Mouse (Mus musculus) hindbrain, embryonic 15.5 days (tissue): ENCODE measurements around the gene Elovl2. TPM values are rescaled to one million over a fixed set of nuclear protein-coding genes. Genes with fewer than 3 reads are reported as not detected.

Experiments used
- ATAC-seq: fragments of 200-750 bp; cut with Nextera tagmentation; 2 replicates; pipeline ENCODE4 v1.8.0; 2017; ENCODE audit warnings: low read depth, moderate number of reproducible peaks, moderate TSS enrichment; ENCODE audit not compliant: low FRiP score
- H3K27ac ChIP-seq: fragments of 300-500 bp; sonication (generic); replicated peaks from 2 replicates; pipeline ENCODE4 v1.5.1; 2015; ENCODE audit warnings: mild to moderate bottlenecking, inconsistent platforms
- H3K27me3 ChIP-seq: fragments of 300-500 bp; sonication (generic); 2 replicates; pipeline ENCODE4 v1.6.1; 2015; ENCODE audit warnings: control low read depth, inconsistent platforms
- H3K36me3 ChIP-seq: fragments of 300-500 bp; sonication (generic); 2 replicates; pipeline ENCODE4 v1.6.1; 2015; ENCODE audit warnings: control low read depth, inconsistent platforms
- H3K4me1 ChIP-seq: fragments of 300-500 bp; sonication (generic); replicated peaks from 2 replicates; pipeline ENCODE4 v1.6.1; 2015; ENCODE audit warnings: control low read depth, inconsistent platforms
- H3K4me2 ChIP-seq: fragments of 300-500 bp; sonication (generic); 2 replicates; pipeline ENCODE4 v1.6.1; 2015; ENCODE audit warnings: moderate library complexity, mild to moderate bottlenecking, inconsistent platforms
- H3K4me3 ChIP-seq: fragments of 300-500 bp; sonication (generic); 2 replicates; pipeline ENCODE4 v1.5.1; 2015; ENCODE audit warnings: mild to moderate bottlenecking, inconsistent platforms
- H3K9ac ChIP-seq: fragments of 300-500 bp; sonication (generic); 2 replicates; pipeline ENCODE4 v1.6.1; 2015; ENCODE audit warnings: inconsistent platforms
- H3K9me3 ChIP-seq: fragments of 300-500 bp; sonication (generic); 2 replicates; pipeline ENCODE4 v1.6.1; 2016; ENCODE audit warnings: control low read depth, inconsistent platforms
- whole genome bisulfite sequencing: fragments of 180-500 bp; shearing (Covaris S2); methylation state at CpG from one replicate; pipeline ENCODE4 v1.1.7; 2015; 5-methylcytosine and 5-hydroxymethylcytosine counted together
- polyA plus RNA-seq: library from polyadenylated mRNA; unstranded; fragments of >200 nt; fragmentation: Nextera tagmentation; extraction: Ambion mirVana; gene quantifications from 2 replicates; pipeline ENCODE4 v1.2.1, GENCODE M21; 2015

Elovl2 gene
- polyA plus RNA-seq, 1 experiment from 2014 or later, result 40.2 TPM

- Histone ChIP-seq H3K36me3 (no peaks in the 10 kb centered on the region), H3K27ac (peak within 1 kb of the TSS; percentile 90), H3K27me3 (no peaks in the 10 kb centered on the region), H3K9me3 (no peaks in the 10 kb centered on the region), H3K4me1 (peaks cover 23% of the 10 kb centered on the region), H3K9ac (peak within 1 kb of the TSS; percentile 87), H3K4me3 (peak within 1 kb of the TSS; percentile 79), H3K4me2 (peak within 1 kb of the TSS; percentile 61)
- 2% methylated on average over 58 of the region's 78 CpGs for WGBS
- peak; percentile 98 for ATAC-seq
Measured at GRCm38 (mm10) chr13:41249538-41250317, 29.5 kb upstream of the Elovl2 start, which contains the start of gene Smim13. Gene Smim13, plus strand, starts transcription at chr13:41249844.

- whole genome bisulfite sequencing, result 47% methylated on average over 12 of the region's 12 CpGs
- peak; percentile 7; the same call in 1 of the 2 replicates for ATAC-seq
- Histone ChIP-seq H3K27me3 (no peaks in the 10 kb centered on the region), H3K4me3 (peak overlapping the region; percentile 79), H3K36me3 (no peaks in the 10 kb centered on the region), H3K4me2 (peak overlapping the region; percentile 61), H3K4me1 (peaks cover 23% of the 10 kb centered on the region), H3K27ac (peak overlapping the region; percentile 74), H3K9me3 (no peaks in the 10 kb centered on the region), H3K9ac (peak overlapping the region; percentile 38)
Measured at GRCm38 (mm10) chr13:41248751-41249520, 28.7 kb upstream of the Elovl2 start.

GRCm38 (mm10) chr13:41244306-41244830 is 24.2 kb upstream of the Elovl2 start:
- Histone ChIP-seq H3K9me3 (no peaks in the 10 kb centered on the region), H3K9ac (no peak overlapping the region), H3K27ac (no peak overlapping the region), H3K4me2 (no peak overlapping the region), H3K4me1 (peaks cover 5% of the 10 kb centered on the region), H3K27me3 (0 out of 2 replicates have a peak, but pooled peaks cover 4% of the 10 kb centered on the region), H3K36me3 (no peaks in the 10 kb centered on the region), H3K4me3 (no peak overlapping the region)
- no peak for ATAC-seq
- 70% methylated on average over 6 of the region's 6 CpGs for WGBS

- whole genome bisulfite sequencing, result 74% methylated on average over 2 of the region's 2 CpGs
- no peaks in the 10 kb centered on the region for H3K9me3 ChIP-seq
- H3K27me3 ChIP-seq, result 0 out of 2 replicates have a peak, but pooled peaks cover 4% of the 10 kb centered on the region
- no peak overlapping the region for H3K4me3 ChIP-seq
- no peak overlapping the region for H3K4me2 ChIP-seq
- H3K36me3 ChIP-seq, result no peaks in the 10 kb centered on the region
- no peaks in the 10 kb centered on the region for H3K4me1 ChIP-seq
- H3K9ac ChIP-seq, result no peak overlapping the region
- no peak overlapping the region for H3K27ac ChIP-seq
- ATAC-seq, result no peak
Measured at GRCm38 (mm10) chr13:41241557-41241956, 21.4 kb upstream of the Elovl2 start.

- Histone ChIP-seq H3K4me3 (no peak overlapping the region), H3K4me2 (no peak overlapping the region), H3K27me3 (0 out of 2 replicates have a peak, but pooled peaks cover 4% of the 10 kb centered on the region), H3K27ac (no peak overlapping the region), H3K4me1 (no peaks in the 10 kb centered on the region), H3K36me3 (no peaks in the 10 kb centered on the region), H3K9ac (no peak overlapping the region), H3K9me3 (no peaks in the 10 kb centered on the region)
- ATAC-seq, result peak; percentile 77; the same call in 1 of the 2 replicates
- 12% methylated on average over 5 of the region's 5 CpGs for WGBS
Measured at GRCm38 (mm10) chr13:41238805-41239130, 18.6 kb upstream of the Elovl2 start.

- Histone ChIP-seq H3K4me1 (no peaks in the 10 kb centered on the region), H3K4me3 (no peak overlapping the region), H3K9ac (no peak overlapping the region), H3K4me2 (no peak overlapping the region), H3K27me3 (0 out of 2 replicates have a peak, but pooled peaks cover 4% of the 10 kb centered on the region), H3K27ac (no peak overlapping the region), H3K9me3 (no peaks in the 10 kb centered on the region), H3K36me3 (no peaks in the 10 kb centered on the region)
- 82% methylated on average over 10 of the region's 10 CpGs for WGBS
- peak; percentile 56; the same call in 1 of the 2 replicates for ATAC-seq
Measured at GRCm38 (mm10) chr13:41238035-41238804, 18.0 kb upstream of the Elovl2 start.

- Histone ChIP-seq H3K4me3 (no peak overlapping the region), H3K27me3 (0 out of 2 replicates have a peak, but pooled peaks cover 4% of the 10 kb centered on the region), H3K4me2 (no peak overlapping the region), H3K27ac (no peak overlapping the region), H3K9ac (no peak overlapping the region), H3K36me3 (no peaks in the 10 kb centered on the region), H3K4me1 (no peaks in the 10 kb centered on the region), H3K9me3 (no peaks in the 10 kb centered on the region)
- 75% methylated on average over 13 of the region's 13 CpGs for WGBS
- no peak for ATAC-seq
Measured at GRCm38 (mm10) chr13:41235845-41236741, 15.9 kb upstream of the Elovl2 start.

GRCm38 (mm10) chr13:41235181-41235580 is 15.0 kb upstream of the Elovl2 start:
- no peak for ATAC-seq

GRCm38 (mm10) chr13:41233241-41233640 is 13.0 kb upstream of the Elovl2 start:
- H3K4me3 ChIP-seq, result no peak overlapping the region
- WGBS, result 92% methylated on average over 7 of the region's 7 CpGs
- H3K9ac ChIP-seq, result no peak overlapping the region
- H3K36me3 ChIP-seq, result no peaks in the 10 kb centered on the region
- no peaks in the 10 kb centered on the region for H3K9me3 ChIP-seq
- no peak overlapping the region for H3K27ac ChIP-seq
- no peaks in the 10 kb centered on the region for H3K4me1 ChIP-seq
- H3K4me2 ChIP-seq, result no peak overlapping the region
- ATAC-seq, result no peak
- no peaks in the 10 kb centered on the region for H3K27me3 ChIP-seq

More at GRCm38 (mm10) chr13:41235181-41235580, 15.0 kb upstream of the Elovl2 start:
- Histone ChIP-seq H3K4me3 (no peak overlapping the region), H3K4me2 (no peak overlapping the region), H3K9ac (no peak overlapping the region), H3K4me1 (no peaks in the 10 kb centered on the region), H3K36me3 (no peaks in the 10 kb centered on the region), H3K27me3 (0 out of 2 replicates have a peak, but pooled peaks cover 4% of the 10 kb centered on the region), H3K9me3 (no peaks in the 10 kb centered on the region), H3K27ac (no peak overlapping the region)
- 89% methylated on average over 6 of the region's 6 CpGs for WGBS

- no peak overlapping the region for H3K4me3 ChIP-seq
Measured at GRCm38 (mm10) chr13:41232209-41232608, 12.0 kb upstream of the Elovl2 start.

More at GRCm38 (mm10) chr13:41232209-41232608, 12.0 kb upstream of the Elovl2 start:
- ATAC-seq, result no peak
- H3K4me1 ChIP-seq, result no peaks in the 10 kb centered on the region
- H3K4me2 ChIP-seq, result no peak overlapping the region
- H3K27ac ChIP-seq, result no peak overlapping the region
- H3K9me3 ChIP-seq, result no peaks in the 10 kb centered on the region
- H3K9ac ChIP-seq, result no peak overlapping the region
- H3K36me3 ChIP-seq, result no peaks in the 10 kb centered on the region
- 95% methylated on average over 15 of the region's 15 CpGs for WGBS
- H3K27me3 ChIP-seq, result no peaks in the 10 kb centered on the region
